Mouse (Mus musculus): ENCODE measurements at regions not wholly inside any gene's neighbourhood (a gene's known extent, or its start where the extent isn't known, plus 50 kb on each side); places are given as distances from the start of the nearest gene placed in this dataset.

DNA sequence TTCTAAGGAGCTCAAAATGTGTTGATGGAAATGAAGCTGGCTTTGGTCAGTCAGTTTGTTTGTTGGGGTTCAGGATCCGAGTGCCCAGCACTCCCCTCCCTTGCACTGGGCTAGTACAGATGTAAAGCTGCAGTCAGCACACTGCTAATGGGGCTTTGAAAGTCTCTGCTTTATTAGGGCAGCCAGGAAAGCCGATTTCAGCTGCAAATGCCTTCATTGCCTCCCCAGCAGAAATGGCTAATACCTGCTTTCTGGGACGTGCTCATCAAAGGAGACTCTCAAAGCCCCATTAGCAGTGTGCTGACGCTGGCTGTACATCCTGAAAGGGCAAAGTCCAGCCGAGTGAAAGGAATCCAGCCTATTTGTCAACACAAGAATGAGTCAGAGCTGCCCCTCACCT is 55.2 kb upstream of the Cadm1 start:
- TF ChIP-seq TBP (conservative IDR thresholded peaks at IDR 0.05; ENCODE audit: low read depth, low read length) (no peak), POLR2A (IDR thresholded peaks at IDR 0.05; ENCODE audit: low read depth, low read length) (no peak), RCOR1 (conservative IDR thresholded peaks at IDR 0.05; ENCODE audit: low read depth, low read length) (no peak), CTCF (conservative IDR thresholded peaks at IDR 0.05 in 1 of 2, IDR thresholded peaks at IDR 0.05 in 1 of 2; ENCODE audit: low read depth in 2 of 2, low read length in 2 of 2) (no peak), SIN3A (IDR thresholded peaks at IDR 0.05; ENCODE audit: low read length) (no peak), ZC3H11A (IDR thresholded peaks at IDR 0.05; ENCODE audit: low read depth, low read length) (no peak), SMC3 (IDR thresholded peaks at IDR 0.05; ENCODE audit: low read depth, low read length) (no peak), UBTF (IDR thresholded peaks at IDR 0.05; ENCODE audit: low read depth, low read length) (no peak), NELFE (IDR thresholded peaks at IDR 0.05; ENCODE audit: low read depth, low read length) (no peak), USF2 (conservative IDR thresholded peaks at IDR 0.05; ENCODE audit: low read depth, low read length) (no peak)
